In genomic region chr4:107602787-107603186, GRCm38 (mm10) we compare ENCODE assay signal across 8 mouse cellular contexts.
DNase-seq lines count a peak whose midpoint lies in the region; TF ChIP-seq lines count a peak whose summit lies in the region.
"Had no signal": no experiment of that assay in that cellular context is flagged by ENCODE, and none has a peak within 500 bp of the region (broad histone marks: within the 10 kb centered on the region; RNA-seq: fewer than 3 reads in every experiment).

No protein-coding gene starts in this region.

- peak; percentile 48 for DNase-seq in layer of hippocampus, adult 11-12 months (ENCODE audit: low spot score)
- DNase-seq in layer of hippocampus, adult 9-10 months (ENCODE audit: low spot score), result no peak
- peak; percentile 76 for DNase-seq in adrenal gland, postnatal 10 days
- DNase-seq in kidney, postnatal 14 days, result peak; percentile 69
- peak; percentile 59 for DNase-seq in testis, postnatal 10 days (ENCODE audit: low spot score)
- no peak for DNase-seq in thymus, postnatal 10 days (ENCODE audit: low spot score in 2 of 2)

- no peaks in the 10 kb centered on the region for H3K27me3 ChIP-seq in ES-Bruce4 (ENCODE audit: control insufficient read depth, insufficient read depth, low read length, poor library complexity, severe bottlenecking)
- H3K27me3 ChIP-seq: hindbrain, embryonic 15.5 days had no signal

- H3K9me3 ChIP-seq in ES-Bruce4 (replicated peaks; ENCODE audit: control insufficient read depth, insufficient read depth, low read length, poor library complexity, severe bottlenecking), result no peaks in the 10 kb centered on the region
- H3K9me3 ChIP-seq: hindbrain, embryonic 15.5 days had no signal

- no peak overlapping the region for H3K9ac ChIP-seq in ES-Bruce4 (ENCODE audit: low read depth, poor library complexity, severe bottlenecking)
- H3K9ac ChIP-seq: hindbrain, embryonic 15.5 days had no signal

- TF ChIP-seq CTCF in ES-Bruce4 (IDR thresholded peaks at IDR 0.05; ENCODE audit: low read depth, low read length), result peak; percentile 18

- TF ChIP-seq EP300 in ES-Bruce4 (IDR thresholded peaks at IDR 0.05; ENCODE audit: insufficient read depth, low read depth, low read length), result no peak

- TF ChIP-seq POLR2A in ES-Bruce4 (IDR thresholded peaks at IDR 0.05; ENCODE audit: insufficient read depth, low read length), result no peak

- no peaks in the 10 kb centered on the region for H3K4me1 ChIP-seq in ES-Bruce4 (ENCODE audit: control insufficient read depth, insufficient read depth, low read length)

- H3K4me3 ChIP-seq in ES-Bruce4 (ENCODE audit: low read depth, low read length), result no peak overlapping the region
- H3K4me3 ChIP-seq: hindbrain, embryonic 15.5 days had no signal

- no peaks in the 10 kb centered on the region for H3K36me3 ChIP-seq in ES-Bruce4 (ENCODE audit: control insufficient read depth, insufficient read depth, low read length, poor library complexity, severe bottlenecking)
- H3K36me3 ChIP-seq: hindbrain, embryonic 15.5 days had no signal

- H3K27ac ChIP-seq in ES-Bruce4 (ENCODE audit: insufficient read depth, low read length), result no peak overlapping the region
- H3K27ac ChIP-seq: hindbrain, embryonic 15.5 days had no signal

Comparison
In these comparisons a context has a peak if more than half of its experiments do, and no peak if none do; other contexts are left out.
1. DNase-seq: peak in layer of hippocampus, adult 11-12 months (single experiment), adrenal gland, postnatal 10 days (single experiment), kidney, postnatal 14 days (single experiment) and testis, postnatal 10 days (single experiment); none in layer of hippocampus, adult 9-10 months (single experiment) and thymus, postnatal 10 days (0 of 2).